Mouse (Mus musculus) effector memory CD4-positive, alpha-beta T cell, adult 7 months (primary cell): ENCODE data around the gene Pla1a. TPM values are rescaled to one million over a fixed set of nuclear protein-coding genes. Genes with fewer than 3 reads are reported as not detected.

Experiments used
- polyA plus RNA-seq: library from polyadenylated mRNA; unstranded; fragments of 100-300 nt; shearing (Covaris generic); gene quantifications from one replicate; pipeline ENCODE4 v1.2.1, GENCODE M21; 2017

The Pla1a gene
- not detected for polyA plus RNA-seq

DNA sequence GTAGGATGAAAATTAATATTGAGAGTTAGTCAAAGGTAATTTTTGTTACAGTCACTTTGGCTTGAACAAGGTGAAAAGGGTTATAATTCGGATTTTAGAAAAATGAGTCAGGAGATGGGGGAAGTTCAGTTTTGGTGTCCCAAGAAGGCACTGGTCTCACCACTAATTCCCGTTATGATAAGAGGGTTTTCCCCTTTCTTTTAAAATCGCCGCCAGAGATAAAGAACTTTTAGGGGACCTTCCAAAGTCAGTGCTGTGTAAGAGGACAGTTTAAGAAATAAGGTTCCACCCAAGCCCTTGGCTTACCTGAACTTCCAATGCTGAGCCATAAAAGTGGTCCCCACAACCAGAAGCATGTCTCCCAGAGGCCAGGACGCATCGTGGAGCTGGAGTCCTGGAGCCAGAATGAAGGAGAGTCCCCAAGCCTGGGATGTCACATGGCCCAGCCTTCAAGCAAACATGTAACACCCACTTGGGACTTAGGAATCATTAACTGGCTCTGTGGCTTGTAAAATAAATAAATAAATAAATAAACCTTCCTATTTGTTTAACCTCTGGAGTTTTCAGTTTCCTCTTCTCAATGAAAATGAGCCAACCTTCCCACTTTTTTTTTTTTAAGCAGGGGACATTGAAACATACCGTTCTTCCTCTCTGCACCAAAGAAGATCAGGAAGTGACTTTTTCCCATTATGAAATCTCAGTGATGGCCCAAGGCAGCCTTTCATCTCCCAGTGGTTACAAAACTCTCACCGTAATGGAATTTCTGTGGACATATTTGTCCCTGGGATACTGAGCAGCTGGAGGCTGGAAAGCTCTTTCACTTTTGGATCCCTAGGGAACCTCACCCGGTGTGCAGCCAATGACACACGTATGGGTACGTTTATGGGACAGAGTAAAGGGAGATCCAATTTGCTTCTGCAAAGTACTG, at the start of gene Pla1a:
Gene Pla1a (minus strand): TSS at position 648 of the 928 bp plus-strand sequence.

DNA sequence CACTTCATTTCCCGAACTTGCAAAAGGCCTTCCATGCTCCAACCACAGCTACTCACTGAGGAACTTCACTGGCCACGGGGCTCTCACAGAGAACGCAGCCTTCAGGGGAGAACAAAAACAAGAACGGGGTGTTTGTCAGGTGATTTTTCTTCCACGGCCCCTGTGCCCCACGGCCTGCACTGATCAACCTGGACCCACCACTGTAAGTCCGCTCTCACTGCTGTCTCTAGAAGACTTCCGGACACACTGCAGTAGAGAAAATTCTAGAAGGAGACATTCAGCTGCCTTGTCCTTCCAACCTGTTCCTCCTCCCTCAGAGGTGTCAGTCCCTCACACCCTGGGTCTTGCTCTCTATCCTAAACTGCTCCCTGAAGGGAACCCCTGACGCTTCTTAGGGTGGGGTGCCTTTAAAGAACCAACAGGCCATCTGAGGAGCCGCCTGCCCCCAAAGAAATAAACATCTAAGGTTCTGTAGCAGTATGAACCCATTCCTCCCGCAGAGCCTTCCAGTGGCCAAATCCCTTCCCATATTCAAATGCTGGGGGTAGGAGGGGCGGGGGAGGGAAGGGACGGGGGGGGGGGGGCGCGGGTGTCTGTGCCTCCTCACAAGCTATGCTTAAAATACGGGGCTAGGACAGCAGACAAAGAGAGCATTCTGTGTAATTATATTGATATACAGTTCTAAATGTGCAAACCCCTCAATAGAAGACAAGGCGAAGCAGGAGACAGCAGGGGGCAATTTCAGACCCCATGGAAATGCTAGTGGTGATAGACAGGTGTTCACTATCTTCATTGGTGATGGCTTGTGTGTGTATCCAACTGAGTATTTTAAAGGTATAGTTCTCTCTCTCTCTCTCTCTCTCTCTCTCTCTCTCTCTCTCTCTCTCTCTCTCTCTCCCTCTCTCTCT, 22.8 kb upstream of the Pla1a start, which contains the start of gene Cd80:
Gene Cd80 (plus strand): TSS at position 51 of the 908 bp plus-strand sequence.

DNA sequence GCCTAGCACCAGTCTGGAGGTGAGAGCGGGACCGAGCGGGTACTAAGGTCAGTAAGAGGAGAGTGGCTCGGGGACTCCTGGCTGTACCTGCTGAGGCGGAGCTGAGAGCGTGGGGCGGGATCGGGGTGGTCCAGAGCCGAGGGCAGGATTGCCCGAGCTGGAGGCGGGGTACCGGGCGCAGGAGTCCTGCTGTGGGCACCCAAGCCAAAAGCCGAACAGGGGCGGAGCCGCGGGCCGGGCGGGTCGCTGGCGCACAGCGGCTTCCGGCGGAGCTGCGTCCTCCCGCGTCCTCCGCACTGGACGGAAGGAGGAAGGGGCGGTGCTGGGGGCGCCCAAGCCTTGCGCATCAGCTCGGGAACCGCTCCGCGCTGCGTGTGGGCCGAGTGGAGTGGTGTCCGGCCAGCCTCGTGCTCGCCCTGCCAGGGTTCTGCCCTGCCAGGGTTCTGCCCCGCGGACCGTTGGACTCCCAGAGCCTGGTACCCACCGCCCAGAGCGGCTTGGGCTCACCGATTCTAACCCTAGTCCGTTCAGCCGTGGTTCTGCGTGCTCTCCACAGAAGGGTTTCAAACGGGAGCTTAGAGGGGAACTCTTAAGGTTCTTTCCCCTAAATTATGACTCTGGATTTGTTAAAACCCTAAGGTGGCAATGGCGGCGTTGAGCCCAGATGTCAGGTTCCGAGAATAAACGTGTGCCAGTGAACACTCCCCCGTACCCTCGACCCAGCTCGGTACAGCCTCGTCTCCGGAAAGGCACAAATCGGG, 19.7 kb upstream of the Pla1a start, which contains the start of gene Adprh:
Gene Adprh (minus strand): TSS at position 262 of the 761 bp plus-strand sequence.

DNA sequence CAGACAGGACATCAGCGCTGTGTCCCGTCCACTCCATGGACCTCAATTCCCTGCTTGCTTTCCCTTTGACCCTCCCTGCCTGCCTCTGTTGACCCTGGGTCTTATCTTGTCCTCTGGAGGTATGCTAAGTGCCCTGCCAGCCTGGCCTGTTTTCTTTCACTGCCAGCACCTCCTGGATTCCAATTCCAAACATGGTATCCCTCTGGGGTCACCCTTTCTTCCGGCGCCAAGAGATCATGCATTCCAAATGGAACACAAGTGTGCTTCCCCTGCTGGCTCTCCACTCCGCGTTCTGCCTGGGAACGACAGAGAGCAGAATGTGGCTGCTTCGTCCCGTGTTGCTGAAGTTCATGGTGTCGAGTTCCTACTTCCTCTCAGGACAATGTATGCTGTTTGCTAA, 71.0 kb downstream of the Pla1a start, which contains the start of gene Popdc2:
Gene Popdc2 (plus strand): TSS at position 277 of the 400 bp plus-strand sequence.

DNA sequence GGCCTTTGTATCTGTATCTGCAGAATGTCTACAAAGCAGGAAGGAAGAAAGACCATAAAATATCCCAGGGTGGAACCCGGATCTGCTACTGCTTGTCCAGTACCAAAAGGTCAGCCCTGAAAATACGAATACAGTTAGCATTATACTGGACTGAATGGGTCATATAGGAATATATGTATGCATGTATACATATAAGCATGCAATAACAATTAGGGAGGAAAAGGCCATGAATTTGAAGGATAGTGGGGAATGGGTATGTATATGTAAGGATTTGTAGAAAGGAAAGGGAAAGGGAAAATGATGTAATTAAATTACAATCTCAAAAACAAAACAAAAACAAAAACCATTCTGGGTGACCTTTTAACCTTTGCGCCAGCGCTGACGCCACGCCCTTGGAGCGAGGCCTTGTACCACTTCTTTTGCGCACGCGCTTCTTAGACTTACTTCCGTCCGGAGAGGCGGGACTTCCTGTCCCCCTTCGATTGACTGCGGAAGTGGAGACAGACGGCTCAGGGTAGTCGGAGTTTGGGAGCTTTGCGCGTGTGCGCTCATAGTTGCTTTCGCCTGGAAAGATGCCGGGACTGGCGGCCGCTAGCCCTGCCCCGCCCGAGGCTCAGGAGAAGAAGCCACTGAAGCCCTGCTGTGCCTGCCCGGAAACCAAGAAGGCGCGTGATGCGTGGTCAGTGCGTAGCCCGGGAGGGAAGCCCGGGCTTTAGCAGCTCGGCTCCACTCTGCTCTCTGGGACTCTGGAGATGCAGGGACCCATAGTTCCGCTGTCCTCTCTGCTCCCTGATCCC, 86.2 kb downstream of the Pla1a start, which contains the start of the genes Cox17 and Gm21987:
Gene Cox17 (plus strand): TSS at position 463 of the 797 bp plus-strand sequence.
Gene Gm21987 (plus strand): TSS at position 512 of the 797 bp plus-strand sequence.

Other genes starting within 250 kb of the Pla1a start
- gene Nr1i2, start 138.3 kb downstream of the Pla1a start, polyA plus RNA-seq = not detected
- 0.27 TPM for gene Maats1, start 91.0 kb downstream of the Pla1a start, polyA plus RNA-seq
- 247 TPM for gene Cox17, start 86.2 kb downstream of the Pla1a start, polyA plus RNA-seq
- not detected for gene Gm21987, start 86.1 kb downstream of the Pla1a start, polyA plus RNA-seq
- gene Popdc2, start 70.9 kb downstream of the Pla1a start, polyA plus RNA-seq = 3.0 TPM
- gene Adprh, start 19.6 kb upstream of the Pla1a start, polyA plus RNA-seq = 60.8 TPM
- gene Cd80, start 22.4 kb upstream of the Pla1a start, polyA plus RNA-seq = 4.9 TPM
- gene Timmdc1, start 89.5 kb upstream of the Pla1a start, polyA plus RNA-seq = 3.9 TPM
- gene Poglut1, start 117.1 kb upstream of the Pla1a start, polyA plus RNA-seq = 27.8 TPM
- 78.8 TPM for gene Tmem39a, start 125.6 kb upstream of the Pla1a start, polyA plus RNA-seq